24 mouse cellular contexts compared by ENCODE assay signal in the genomic region with DNA sequence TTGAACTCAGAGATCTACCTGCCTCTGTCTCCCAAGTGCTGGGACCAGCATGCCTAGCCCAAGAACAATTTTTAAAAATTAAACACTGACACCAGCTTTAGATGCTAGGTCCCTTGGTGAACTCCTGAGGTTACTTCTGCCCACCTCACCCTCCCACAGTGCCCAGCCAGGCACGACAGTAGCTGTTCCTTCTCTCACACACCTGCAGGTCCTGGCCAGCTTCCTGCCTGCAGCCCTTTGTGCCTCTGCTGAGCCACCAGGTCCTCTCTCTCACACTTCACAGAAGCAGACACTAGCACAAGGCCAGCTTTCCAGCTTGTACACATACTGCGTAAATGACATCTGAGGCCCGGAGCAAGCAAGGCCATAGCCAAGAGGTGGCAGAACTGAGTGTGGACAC.
"Had no signal": no experiment of that assay in that cellular context is flagged by ENCODE, and none has a peak within 500 bp of the region (broad histone marks: within the 10 kb centered on the region; RNA-seq: fewer than 3 reads in every experiment).

No protein-coding gene starts in this region.

- H3K9me3 ChIP-seq: kidney, embryonic 15.5 days; limb, embryonic 12.5 days; limb, embryonic 15.5 days; midbrain, embryonic 12.5 days; midbrain, embryonic 15.5 days; neural tube, embryonic 12.5 days; neural tube, embryonic 15.5 days; stomach, embryonic 15.5 days had no signal

- DNase-seq: kidney, adult 11 months; kidney, adult 8-10 months; kidney, postnatal 10 days; kidney, postnatal 36 days; layer of hippocampus, postnatal 36 days; left cerebral cortex, postnatal 4 days; liver, postnatal 0 days; lung, embryonic 14.5 days; right cerebral cortex, adult 18-20 months; right cerebral cortex, postnatal 14 days; right cerebral cortex, postnatal 4 days; thymus, postnatal 25 days had no signal

- ATAC-seq: liver, postnatal 0 days; lung, postnatal 0 days; midbrain, embryonic 15.5 days had no signal

- H3K27ac ChIP-seq: kidney, embryonic 15.5 days; limb, embryonic 12.5 days; limb, embryonic 15.5 days; liver, embryonic 14.5 days; macrophage; midbrain, embryonic 12.5 days; midbrain, embryonic 15.5 days; neural tube, embryonic 12.5 days; neural tube, embryonic 15.5 days; stomach, embryonic 15.5 days had no signal

- H3K4me3 ChIP-seq: kidney, embryonic 15.5 days; limb, embryonic 12.5 days; limb, embryonic 15.5 days; midbrain, embryonic 12.5 days; midbrain, embryonic 15.5 days; neural tube, embryonic 12.5 days; neural tube, embryonic 15.5 days; stomach, embryonic 15.5 days had no signal

- H3K9ac ChIP-seq: kidney, embryonic 15.5 days; limb, embryonic 12.5 days; limb, embryonic 15.5 days; liver, embryonic 14.5 days; liver, postnatal 0 days; lung, embryonic 14.5 days; midbrain, embryonic 12.5 days; midbrain, embryonic 15.5 days; neural tube, embryonic 12.5 days; neural tube, embryonic 15.5 days; stomach, embryonic 15.5 days had no signal

- H3K27me3 ChIP-seq: kidney, embryonic 15.5 days; limb, embryonic 12.5 days; limb, embryonic 15.5 days; midbrain, embryonic 15.5 days; neural tube, embryonic 12.5 days; neural tube, embryonic 15.5 days; stomach, embryonic 15.5 days had no signal

- H3K4me2 ChIP-seq: kidney, embryonic 15.5 days; limb, embryonic 12.5 days; limb, embryonic 15.5 days; liver, embryonic 11.5 days; lung, embryonic 14.5 days; midbrain, embryonic 12.5 days; midbrain, embryonic 15.5 days; neural tube, embryonic 12.5 days; neural tube, embryonic 15.5 days; stomach, embryonic 15.5 days had no signal
